Mouse (Mus musculus) testis, adult 2 months (tissue): Measurements from ENCODE around the gene Gpc6.

Source experiments
- CTCF ChIP-seq: fragments of 200-500 bp; IDR thresholded peaks from 2 replicates; pipeline ENCODE4 v1.5.1; 2012; ENCODE audit warnings: low read depth, mild to moderate bottlenecking, inconsistent platforms, low read length, moderate library complexity; ENCODE audit not compliant: control insufficient read depth, insufficient read depth, insufficient replicate concordance
- POLR2A ChIP-seq: fragments of 200-500 bp; IDR thresholded peaks from 2 replicates; pipeline ENCODE4 v1.6.1; 2012; ENCODE audit warnings: low read depth, mild to moderate bottlenecking, inconsistent platforms, low read length, moderate library complexity; ENCODE audit not compliant: control insufficient read depth

DNA sequence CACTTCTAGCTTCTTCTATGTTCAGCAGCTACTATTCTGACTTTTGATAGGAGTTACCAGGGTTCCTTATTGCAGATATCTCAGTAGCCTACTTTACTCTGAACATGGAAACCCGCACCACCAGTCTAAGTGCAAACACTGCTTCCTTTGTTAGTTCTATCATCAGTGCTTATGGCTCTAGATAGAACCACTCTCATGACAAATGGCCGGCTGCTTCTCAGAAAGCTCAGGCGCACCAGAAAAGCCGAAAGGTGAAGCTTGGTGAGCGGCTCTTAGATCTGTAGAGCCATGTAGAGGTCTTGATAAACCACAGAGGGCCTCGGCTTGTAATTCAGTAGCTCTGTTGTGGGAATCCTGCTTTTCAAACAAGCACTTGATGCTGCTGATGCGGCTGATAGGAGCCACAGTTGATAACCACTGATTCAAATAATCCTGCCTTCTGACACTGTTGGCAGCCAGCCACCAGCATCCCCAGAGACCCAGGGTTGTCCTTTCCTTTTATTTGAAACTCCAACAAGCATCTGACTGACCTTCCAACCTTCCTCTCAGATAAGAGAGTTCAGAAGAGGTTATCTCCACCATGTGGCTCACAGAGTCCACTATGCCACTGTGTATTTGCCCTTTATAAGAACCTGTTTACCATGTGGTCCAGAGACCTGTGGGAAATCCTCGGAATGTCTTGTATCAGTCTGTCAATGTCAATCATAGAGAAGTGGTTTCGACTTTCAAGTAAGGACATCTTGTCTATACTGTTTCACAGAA, 723.3 kb downstream of the Gpc6 start:
- TF ChIP-seq CTCF: no peak
- no peak for TF ChIP-seq POLR2A
